Mouse (Mus musculus): ENCODE data around the gene Zfp287. TPM values are rescaled to one million over a fixed set of nuclear protein-coding genes. Genes with fewer than 3 reads are reported as not detected.

Zfp287 gene
- 2.5 and 2.6 TPM in 2 replicates for polyA plus RNA-seq (2015; fragmentation: Nextera tagmentation; extraction: Ambion mirVana)

DNA sequence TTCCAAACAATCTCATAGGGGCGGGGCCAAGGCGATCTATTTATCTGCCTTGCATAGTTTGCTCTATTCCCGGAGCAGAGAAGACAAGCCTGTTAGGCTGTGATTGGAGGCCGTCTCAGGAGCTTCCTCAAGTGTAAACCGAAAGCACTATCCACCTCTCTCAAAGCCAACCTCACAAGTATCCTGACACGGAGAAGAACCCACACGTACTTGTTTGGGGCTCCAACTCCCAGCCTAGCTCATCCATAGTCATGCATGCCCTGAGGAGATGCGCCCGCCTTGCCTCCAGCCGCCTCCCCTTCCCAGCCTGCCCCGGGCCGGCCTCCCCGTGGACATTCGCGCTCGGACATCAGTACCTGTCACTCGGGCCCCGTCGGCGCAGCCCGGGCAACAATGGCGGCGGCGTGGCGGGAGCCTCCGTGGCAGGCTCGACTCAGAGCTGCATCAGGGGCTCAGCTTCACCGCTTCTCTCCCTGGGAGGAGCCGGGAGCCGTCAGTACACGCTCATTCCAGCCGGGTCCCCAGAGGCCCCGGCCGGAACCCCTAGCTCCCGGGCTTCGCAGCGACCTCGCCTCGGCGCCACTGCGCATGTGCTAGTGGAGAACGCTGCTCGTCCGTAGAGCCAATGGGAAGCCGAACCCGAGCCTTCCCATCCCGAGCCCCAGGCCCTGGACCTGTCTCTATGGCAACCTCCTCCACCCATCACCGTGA is at the start of gene Zfp287:
TSS of gene Zfp287 (minus strand) at position 595 of the 711 bp plus-strand sequence.
- peak within 1 kb of the TSS; percentile 66 for H3K4me3 ChIP-seq (ENCODE audit: low read depth, low read length)
- peak within 1 kb of the TSS; percentile 87 for H3K27ac ChIP-seq (replicated peaks)
- peak within 1 kb of the TSS; percentile 78 for H3K4me2 ChIP-seq (replicated peaks; ENCODE audit: low read depth)
- 1% methylated on average over 41 of the region's 48 CpGs for WGBS
- DNase-seq (ENCODE audit: low spot score) = peak; percentile 83
- no peaks in the 10 kb centered on the region for H3K27me3 ChIP-seq (ENCODE audit: control insufficient read depth, insufficient read depth, low read length)
- no peak for TF ChIP-seq EP300 (optimal IDR thresholded peaks at IDR 0.05)
- TF ChIP-seq CTCF (IDR thresholded peaks at IDR 0.05; ENCODE audit: low read depth) = peak; percentile 7; the same call in 1 of the 2 replicates
- peak; percentile 93 for ATAC-seq (ENCODE audit: low FRiP score, low TSS enrichment)
- H3K9me3 ChIP-seq (ENCODE audit: control insufficient read depth, low read length) = no peaks in the 10 kb centered on the region
- H3K36me3 ChIP-seq (ENCODE audit: control insufficient read depth, insufficient read depth, low read length) = 0 out of 2 replicates have a peak, but pooled peaks cover 2% of the 10 kb centered on the region
- H3K4me1 ChIP-seq (replicated peaks; ENCODE audit: control insufficient read depth, insufficient read depth) = no peaks in the 10 kb centered on the region
- H3K9ac ChIP-seq (ENCODE audit: low read length) = peak within 1 kb of the TSS; percentile 67

DNA sequence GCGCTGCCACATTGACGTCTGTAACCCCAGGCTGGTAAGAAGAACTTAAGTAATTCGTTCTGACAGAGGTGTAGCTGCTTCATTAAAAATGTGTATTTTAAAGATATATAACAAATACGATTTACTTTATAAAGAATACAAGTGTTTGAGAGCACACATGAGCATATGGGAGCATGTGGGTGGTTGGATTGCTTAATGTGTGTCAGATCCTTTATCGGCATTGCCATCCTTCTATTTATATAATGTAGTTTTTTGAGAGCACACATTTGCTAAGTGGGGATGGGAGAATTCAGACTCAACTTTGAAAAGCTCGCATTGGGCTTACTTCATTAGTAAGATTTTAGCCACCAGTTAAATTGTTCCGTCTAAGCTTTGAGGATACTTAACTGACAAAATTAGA is 44.8 kb upstream of the Zfp287 start:
- WGBS = 95% methylated on average over 7 of the region's 7 CpGs
- Histone ChIP-seq H3K36me3 (ENCODE audit: control insufficient read depth, insufficient read depth, low read length) (peaks cover 11% of the 10 kb centered on the region), H3K27me3 (ENCODE audit: control insufficient read depth, insufficient read depth, low read length) (no peaks in the 10 kb centered on the region), H3K4me3 (ENCODE audit: low read depth, low read length) (no peak overlapping the region), H3K27ac (replicated peaks) (no peak overlapping the region), H3K4me2 (replicated peaks; ENCODE audit: low read depth) (no peak overlapping the region), H3K9me3 (ENCODE audit: control insufficient read depth, low read length) (peaks cover 21% of the 10 kb centered on the region), H3K4me1 (replicated peaks; ENCODE audit: control insufficient read depth, insufficient read depth) (no peaks in the 10 kb centered on the region), H3K9ac (ENCODE audit: low read length) (no peak overlapping the region)
- ATAC-seq (ENCODE audit: low FRiP score, low TSS enrichment) = no peak
- no peak for DNase-seq (ENCODE audit: low spot score)
- no peak for TF ChIP-seq EP300 (optimal IDR thresholded peaks at IDR 0.05)
- TF ChIP-seq CTCF (IDR thresholded peaks at IDR 0.05; ENCODE audit: low read depth) = no peak

DNA sequence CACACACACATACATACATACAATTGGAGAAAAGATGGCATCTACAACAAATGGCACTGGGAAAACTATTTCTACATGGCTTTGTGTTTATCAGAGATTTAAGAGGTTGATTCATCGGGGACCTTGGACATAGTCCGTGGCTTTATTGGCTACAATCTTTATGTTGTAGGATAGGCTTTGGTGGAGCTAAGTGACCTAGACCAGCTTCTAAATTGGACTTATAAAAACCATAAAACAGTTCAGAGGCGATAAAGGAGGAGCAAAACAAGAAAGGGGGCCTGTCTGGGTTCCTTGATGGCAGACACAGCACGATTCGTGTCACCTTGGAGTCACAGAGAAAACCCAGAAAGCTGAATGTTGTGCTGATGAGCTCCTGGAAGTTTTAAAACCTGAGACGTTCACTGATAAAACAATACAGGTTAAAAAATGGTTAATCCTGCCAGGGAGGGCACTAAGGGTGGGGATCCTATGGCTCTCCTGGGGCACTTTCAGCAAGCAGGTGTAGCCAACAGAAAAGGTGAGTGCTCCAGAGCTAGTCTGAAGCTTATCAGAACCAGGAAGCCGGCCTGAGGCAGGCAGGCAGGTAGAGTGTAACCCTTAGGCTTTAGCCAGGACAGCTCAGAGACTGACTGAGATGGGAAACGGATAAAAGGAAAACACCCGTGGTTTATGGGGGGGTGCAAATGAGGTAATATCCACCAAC is 29.2 kb upstream of the Zfp287 start:
- H3K27ac ChIP-seq (replicated peaks) = no peak overlapping the region
- peak; percentile 19 for DNase-seq (ENCODE audit: low spot score)
- H3K4me1 ChIP-seq (replicated peaks; ENCODE audit: control insufficient read depth, insufficient read depth) = no peaks in the 10 kb centered on the region
- H3K9ac ChIP-seq (ENCODE audit: low read length) = no peak overlapping the region
- H3K4me3 ChIP-seq (ENCODE audit: low read depth, low read length) = no peak overlapping the region
- no peaks in the 10 kb centered on the region for H3K36me3 ChIP-seq (ENCODE audit: control insufficient read depth, insufficient read depth, low read length)
- H3K4me2 ChIP-seq (replicated peaks; ENCODE audit: low read depth) = no peak overlapping the region
- no peak for TF ChIP-seq EP300 (optimal IDR thresholded peaks at IDR 0.05)
- no peak for TF ChIP-seq CTCF (IDR thresholded peaks at IDR 0.05; ENCODE audit: low read depth)
- no peak for ATAC-seq (ENCODE audit: low FRiP score, low TSS enrichment)
- no peaks in the 10 kb centered on the region for H3K9me3 ChIP-seq (ENCODE audit: control insufficient read depth, low read length)
- 67% methylated on average over 9 of the region's 9 CpGs for WGBS
- no peaks in the 10 kb centered on the region for H3K27me3 ChIP-seq (ENCODE audit: control insufficient read depth, insufficient read depth, low read length)

DNA sequence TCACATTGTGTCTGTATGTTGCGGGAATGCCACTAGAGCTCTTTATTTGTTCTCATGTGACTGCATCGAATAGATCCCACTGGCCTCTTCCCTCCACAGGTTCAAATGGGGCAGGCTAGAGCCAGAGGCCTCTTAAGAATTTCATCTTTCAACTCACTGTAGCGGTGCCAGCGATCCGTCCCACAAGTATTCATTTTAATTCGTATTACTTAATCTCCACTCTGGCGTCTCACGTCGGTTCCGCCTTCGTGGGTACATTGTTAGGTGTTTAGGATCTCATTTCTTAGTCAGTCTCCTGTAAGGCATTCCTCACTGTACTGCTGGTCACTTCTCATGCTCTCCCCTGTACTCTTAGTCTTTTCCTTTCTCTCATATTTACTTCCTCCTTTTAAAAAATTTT is 26.8 kb upstream of the Zfp287 start:
- Histone ChIP-seq H3K9ac (ENCODE audit: low read length) (no peak overlapping the region), H3K4me3 (ENCODE audit: low read depth, low read length) (no peak overlapping the region), H3K4me1 (replicated peaks; ENCODE audit: control insufficient read depth, insufficient read depth) (no peaks in the 10 kb centered on the region), H3K4me2 (replicated peaks; ENCODE audit: low read depth) (no peak overlapping the region), H3K9me3 (ENCODE audit: control insufficient read depth, low read length) (no peaks in the 10 kb centered on the region), H3K27me3 (ENCODE audit: control insufficient read depth, insufficient read depth, low read length) (no peaks in the 10 kb centered on the region), H3K27ac (replicated peaks) (no peak overlapping the region), H3K36me3 (ENCODE audit: control insufficient read depth, insufficient read depth, low read length) (no peaks in the 10 kb centered on the region)
- DNase-seq (ENCODE audit: low spot score) (no peak), ATAC-seq (ENCODE audit: low FRiP score, low TSS enrichment) (no peak)
- TF ChIP-seq EP300 (optimal IDR thresholded peaks at IDR 0.05) (no peak), CTCF (IDR thresholded peaks at IDR 0.05; ENCODE audit: low read depth) (no peak)
- WGBS = 87% methylated on average over 11 of the region's 11 CpGs

DNA sequence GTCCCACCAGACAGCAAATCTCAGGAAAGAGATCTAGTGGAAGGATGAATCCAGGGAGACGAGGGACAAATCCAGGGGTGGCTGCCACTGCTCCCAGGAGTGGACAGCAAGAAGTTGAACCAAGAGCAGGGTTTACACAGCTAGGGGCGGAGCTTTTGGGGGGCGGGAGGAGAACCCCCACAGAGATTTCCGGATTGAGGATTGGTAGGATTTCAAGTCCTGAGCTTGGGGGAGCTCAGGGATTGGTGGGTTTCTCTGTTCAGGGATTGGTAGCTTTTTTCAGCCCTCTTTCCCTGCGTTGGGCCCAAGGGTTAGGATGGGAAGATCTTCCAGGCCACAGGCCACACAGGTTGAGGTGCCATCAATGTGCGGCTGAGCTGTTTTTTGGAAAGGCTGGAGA is 26.2 kb upstream of the Zfp287 start:
- WGBS = 80% methylated on average over 6 of the region's 6 CpGs
- DNase-seq (ENCODE audit: low spot score) (no peak), ATAC-seq (ENCODE audit: low FRiP score, low TSS enrichment) (no peak)
- no peaks in the 10 kb centered on the region for H3K4me1 ChIP-seq (replicated peaks; ENCODE audit: control insufficient read depth, insufficient read depth)
- TF ChIP-seq EP300 (optimal IDR thresholded peaks at IDR 0.05) (no peak), CTCF (IDR thresholded peaks at IDR 0.05; ENCODE audit: low read depth) (no peak)
- H3K27me3 ChIP-seq (ENCODE audit: control insufficient read depth, insufficient read depth, low read length) = no peaks in the 10 kb centered on the region
- H3K4me2 ChIP-seq (replicated peaks; ENCODE audit: low read depth) = no peak overlapping the region
- no peaks in the 10 kb centered on the region for H3K9me3 ChIP-seq (ENCODE audit: control insufficient read depth, low read length)
- no peaks in the 10 kb centered on the region for H3K36me3 ChIP-seq (ENCODE audit: control insufficient read depth, insufficient read depth, low read length)
- no peak overlapping the region for H3K27ac ChIP-seq (replicated peaks)
- H3K9ac ChIP-seq (ENCODE audit: low read length) = no peak overlapping the region
- H3K4me3 ChIP-seq (ENCODE audit: low read depth, low read length) = no peak overlapping the region

DNA sequence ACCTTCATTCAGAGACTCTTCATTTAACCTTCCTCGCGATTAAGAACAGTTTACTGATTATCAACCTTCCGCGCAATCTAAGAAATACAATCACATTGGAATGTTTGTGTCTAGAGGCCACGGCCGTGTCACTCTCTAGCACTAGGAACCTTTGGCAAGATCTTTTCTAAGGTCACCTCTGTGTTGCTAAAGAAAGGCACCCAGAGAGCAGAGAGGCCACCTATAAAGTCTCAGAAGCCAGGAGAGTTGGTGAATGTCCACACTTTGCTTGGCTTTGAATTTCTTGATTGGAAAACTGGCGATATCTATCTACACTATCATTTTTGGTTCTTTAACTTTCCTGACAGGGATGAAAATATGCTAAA is 25.4 kb upstream of the Zfp287 start:
- 5% methylated on average over 7 of the region's 7 CpGs for WGBS
- Histone ChIP-seq H3K4me1 (replicated peaks; ENCODE audit: control insufficient read depth, insufficient read depth) (no peaks in the 10 kb centered on the region), H3K27me3 (ENCODE audit: control insufficient read depth, insufficient read depth, low read length) (no peaks in the 10 kb centered on the region), H3K9me3 (ENCODE audit: control insufficient read depth, low read length) (no peaks in the 10 kb centered on the region), H3K4me3 (ENCODE audit: low read depth, low read length) (peak overlapping the region; percentile 13; the same call in 1 of the 2 replicates), H3K9ac (ENCODE audit: low read length) (no peak overlapping the region), H3K4me2 (replicated peaks; ENCODE audit: low read depth) (peak overlapping the region; percentile 54), H3K27ac (replicated peaks) (no peak overlapping the region), H3K36me3 (ENCODE audit: control insufficient read depth, insufficient read depth, low read length) (no peaks in the 10 kb centered on the region)
- no peak for TF ChIP-seq CTCF (IDR thresholded peaks at IDR 0.05; ENCODE audit: low read depth)
- TF ChIP-seq EP300 (optimal IDR thresholded peaks at IDR 0.05) = no peak
- no peak for DNase-seq (ENCODE audit: low spot score)
- ATAC-seq (ENCODE audit: low FRiP score, low TSS enrichment) = peak; percentile 39

Measured in stomach, postnatal 0 days (tissue).